Mouse (Mus musculus): Measurements from ENCODE around the gene Dok5.

Gene Dok5

DNA sequence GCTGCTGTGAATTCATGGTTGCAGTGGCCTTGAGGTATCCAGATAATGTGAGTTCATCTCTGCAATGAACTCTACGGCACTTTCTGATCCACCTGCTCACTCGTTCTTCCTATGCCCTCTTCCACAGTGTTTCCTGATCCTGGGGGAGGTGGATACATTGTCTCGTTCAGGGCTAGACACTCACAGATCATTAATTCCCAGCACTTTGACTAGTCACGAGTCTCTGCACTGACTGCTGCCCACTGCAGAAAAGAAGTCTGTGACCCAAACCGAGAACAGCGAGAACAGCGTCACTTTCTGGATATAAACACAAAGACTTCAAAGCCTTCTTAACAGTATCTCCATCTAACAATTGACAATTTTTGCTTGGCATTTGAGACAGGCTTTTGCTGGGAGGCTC, 125.9 kb downstream of the Dok5 start:
- DNase-seq (ENCODE audit: low read depth in 1 of 2, low spot score in 2 of 2) = no peak

GRCm38 (mm10) chr2:170858640-170859039, 127.0 kb downstream of the Dok5 start:
- DNase-seq (ENCODE audit: low read depth in 1 of 2, low spot score in 2 of 2) = no peak

DNA sequence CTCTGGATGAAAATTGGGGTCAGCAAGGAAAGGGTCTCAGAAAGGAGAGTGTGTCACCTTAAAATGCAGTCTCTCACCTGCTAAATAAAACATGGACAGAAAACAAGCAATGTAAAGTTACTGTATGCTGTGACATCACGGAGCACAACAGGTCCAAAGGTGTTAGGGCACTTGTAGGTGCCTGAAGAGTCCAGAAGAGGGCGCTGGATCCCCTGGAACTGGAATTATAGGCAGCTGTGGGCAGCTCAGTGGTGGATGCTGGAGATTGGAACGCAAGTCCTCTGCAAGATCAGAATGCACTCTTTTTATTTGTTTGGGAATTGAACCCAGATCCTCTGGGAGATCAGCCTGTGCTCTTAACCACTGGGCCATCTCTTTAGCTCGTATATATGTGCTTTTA, 129.0 kb downstream of the Dok5 start:
- DNase-seq (ENCODE audit: low read depth in 1 of 2, low spot score in 2 of 2) = no peak

- DNase-seq (ENCODE audit: low read depth in 1 of 2, low spot score in 2 of 2) = no peak
These were observed 131.2 kb downstream of the Dok5 start for GRCm38 (mm10) chr2:170862799-170863198.

- no peak for DNase-seq (ENCODE audit: low read depth in 1 of 2, low spot score in 2 of 2)
These were observed 131.6 kb downstream of the Dok5 start for GRCm38 (mm10) chr2:170863201-170863600.

DNA sequence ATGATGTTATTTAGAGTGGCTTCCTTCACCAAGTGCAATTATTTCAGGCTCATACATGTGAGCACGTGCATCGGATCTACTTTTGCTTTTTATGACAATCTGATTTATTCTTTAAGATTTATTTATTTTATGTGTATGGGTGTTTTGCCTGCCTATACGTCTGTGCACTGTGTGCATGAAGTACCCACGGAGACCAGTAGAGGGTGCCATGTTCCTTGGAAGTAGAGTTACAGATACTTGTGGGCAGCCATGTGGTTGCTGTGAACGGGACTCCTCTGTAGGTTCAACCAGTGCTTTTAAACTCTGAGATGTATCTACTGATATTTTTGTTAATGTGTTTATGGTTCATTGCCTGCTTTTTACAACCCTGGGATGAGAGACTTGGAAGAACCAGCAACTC, 132.4 kb downstream of the Dok5 start:
- DNase-seq (ENCODE audit: low read depth in 1 of 2, low spot score in 2 of 2) = no peak

DNA sequence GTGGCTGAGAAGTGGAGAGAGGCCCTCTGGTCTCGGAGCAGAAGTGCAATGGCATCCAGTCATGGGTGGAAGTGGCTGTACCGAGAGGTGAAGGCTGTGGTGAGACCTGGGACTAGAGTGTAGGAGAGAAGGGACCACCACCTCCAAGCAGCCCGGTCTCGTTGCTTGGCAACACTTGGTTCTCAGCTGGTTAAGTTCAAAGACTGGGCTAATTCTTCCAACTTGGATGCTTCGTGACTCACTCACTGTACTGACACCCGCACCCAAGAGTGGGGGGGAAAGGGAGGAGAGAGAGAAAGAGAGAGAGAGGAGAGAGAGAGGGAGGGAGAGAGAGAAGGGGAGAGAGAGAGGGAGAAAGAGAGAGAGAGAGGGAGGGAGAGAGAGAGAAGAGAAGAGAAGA, 133.2 kb downstream of the Dok5 start:
- DNase-seq (ENCODE audit: low read depth in 1 of 2, low spot score in 2 of 2) = no peak

GRCm38 (mm10) chr2:170870566-170870965, 139.0 kb downstream of the Dok5 start:
- DNase-seq (ENCODE audit: low read depth in 1 of 2, low spot score in 2 of 2) = no peak

- no peak for DNase-seq (ENCODE audit: low read depth in 1 of 2, low spot score in 2 of 2)
These were observed 139.9 kb downstream of the Dok5 start for GRCm38 (mm10) chr2:170871469-170871868.

DNA sequence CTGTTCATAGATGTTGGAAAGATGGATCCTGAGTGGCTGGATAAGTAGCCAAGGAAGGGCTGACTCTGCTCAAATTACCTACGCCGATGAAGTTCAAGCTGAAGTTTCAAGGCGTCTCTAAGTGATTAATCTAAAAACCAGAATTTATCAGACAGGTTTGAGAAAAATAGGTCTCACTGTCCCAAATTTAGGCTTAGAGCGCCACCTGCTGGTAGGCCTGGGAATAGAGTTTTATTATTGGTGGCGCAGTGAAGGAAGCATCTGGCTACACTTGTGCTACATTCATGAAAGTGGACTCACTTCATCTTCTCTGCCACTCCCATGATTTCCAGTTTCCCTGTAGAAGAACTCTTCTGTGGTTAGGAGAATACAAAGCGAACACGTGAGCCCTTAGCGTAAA, 141.8 kb downstream of the Dok5 start:
- DNase-seq (ENCODE audit: low read depth in 1 of 2, low spot score in 2 of 2) = no peak

GRCm38 (mm10) chr2:170877515-170877914, 145.9 kb downstream of the Dok5 start:
- peak in 1 of 2 experiments; percentile 2 for DNase-seq (ENCODE audit: low read depth in 1 of 2, low spot score in 2 of 2)

DNA sequence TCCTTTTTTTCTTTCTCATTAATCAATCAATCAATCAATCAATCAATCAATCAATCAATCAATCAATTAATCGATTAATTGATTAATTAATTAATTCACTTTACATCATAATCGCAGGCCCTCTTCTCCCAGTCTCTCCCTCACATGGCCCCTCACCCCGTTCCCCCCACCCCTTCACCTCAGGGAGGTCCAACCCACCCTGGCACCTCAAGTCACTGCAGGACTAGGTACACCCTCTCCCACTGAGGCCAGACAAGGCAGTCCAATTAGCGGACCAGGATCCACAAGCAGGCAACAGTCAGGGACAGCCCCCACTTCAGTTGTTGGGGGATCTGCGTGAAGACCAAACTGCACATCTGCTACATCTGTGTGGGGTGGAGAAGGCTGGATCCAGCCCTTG, 146.3 kb downstream of the Dok5 start:
- no peak for DNase-seq (ENCODE audit: low read depth in 1 of 2, low spot score in 2 of 2)

DNA sequence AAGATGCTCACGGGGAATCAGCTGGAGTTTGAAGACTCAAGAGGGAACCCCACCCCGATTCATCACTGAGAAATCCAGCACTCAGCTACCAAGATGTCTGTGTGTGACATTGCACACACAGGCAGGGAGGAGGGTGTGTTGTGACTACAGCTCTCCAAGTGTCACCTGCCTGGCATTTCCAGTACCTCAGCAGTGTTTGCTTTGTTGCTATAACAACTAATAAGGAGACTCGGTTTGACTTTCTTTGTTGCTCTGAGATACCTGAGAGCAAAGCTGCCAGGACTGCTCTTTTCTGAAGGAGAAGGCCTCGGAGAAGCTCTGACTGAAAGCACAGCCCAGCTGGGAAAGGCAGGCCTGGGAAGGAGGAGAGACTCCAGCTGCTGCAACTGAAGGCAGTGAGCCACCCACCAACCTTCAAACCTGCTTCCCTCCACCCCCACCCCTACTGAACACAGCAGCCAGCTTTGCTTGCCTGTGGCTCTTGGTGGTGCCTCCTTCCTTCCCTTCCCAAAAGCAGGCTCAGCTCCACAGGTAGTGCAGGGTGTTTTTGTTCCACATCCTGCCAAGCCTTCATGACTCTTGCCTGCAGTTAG, 152.7 kb downstream of the Dok5 start:
- no peak for DNase-seq (ENCODE audit: low read depth in 1 of 2, low spot score in 2 of 2)

DNA sequence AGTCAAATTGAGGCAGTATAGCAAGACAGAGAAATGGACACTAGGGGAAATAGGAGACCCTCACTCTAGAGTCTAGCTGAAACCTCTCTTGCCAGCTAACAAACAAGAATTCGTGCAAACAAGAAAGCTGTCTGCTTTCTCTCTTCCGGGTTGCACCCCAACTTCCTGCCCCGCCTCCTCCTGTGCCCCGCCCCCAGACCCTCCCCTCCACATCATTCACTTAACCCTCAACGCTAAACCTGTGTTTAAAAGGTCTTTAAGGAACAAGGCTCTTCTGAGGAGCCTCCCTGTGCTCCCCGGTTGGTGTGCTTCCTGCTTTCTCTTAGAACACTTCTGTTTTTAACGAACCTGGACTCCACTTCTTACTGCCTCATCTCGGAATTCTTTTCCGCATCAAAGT, 156.4 kb downstream of the Dok5 start:
- DNase-seq (ENCODE audit: low read depth in 1 of 2, low spot score in 2 of 2) = no peak

GRCm38 (mm10) chr2:170895096-170895495, 163.5 kb downstream of the Dok5 start:
- no peak for DNase-seq (ENCODE audit: low read depth in 1 of 2, low spot score in 2 of 2)

DNA sequence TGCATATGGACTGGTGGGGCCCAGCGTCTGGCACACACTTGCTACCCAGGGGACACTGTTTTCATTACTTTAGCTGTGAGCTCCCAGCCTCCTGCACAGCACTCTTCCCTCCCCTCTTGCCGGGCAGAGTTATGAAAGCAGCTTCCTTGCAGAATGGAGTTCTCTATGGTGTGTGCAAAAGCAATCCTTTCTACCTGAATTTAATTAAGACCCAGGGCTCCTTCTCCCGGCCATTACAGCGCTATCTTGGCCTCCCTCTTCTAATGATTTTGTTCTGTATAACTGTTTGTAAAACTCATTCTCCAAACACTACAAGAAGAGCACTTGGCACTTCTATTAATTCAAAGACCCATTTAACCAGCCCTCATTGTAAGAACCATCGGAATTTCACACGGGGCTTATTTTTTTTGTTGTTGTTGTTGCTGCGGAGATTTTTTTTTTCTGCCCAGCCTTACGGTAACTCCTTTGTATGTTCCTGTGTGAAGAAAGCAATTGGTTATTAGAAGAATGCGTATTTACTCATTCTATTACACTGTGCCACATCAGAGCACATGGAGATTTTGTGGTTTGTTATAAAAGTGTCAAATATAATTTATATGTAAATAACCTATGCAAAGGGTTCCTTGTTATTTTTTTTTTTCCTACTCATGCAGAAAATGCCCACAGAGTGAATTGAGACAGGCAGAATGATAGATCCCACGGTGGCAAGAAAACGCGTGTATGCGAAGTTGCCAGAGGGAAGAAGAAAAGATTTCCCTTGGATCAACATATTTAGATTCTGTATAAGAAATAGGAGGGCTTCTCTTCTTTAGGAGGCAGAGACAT, 170.8 kb downstream of the Dok5 start:
- no peak for DNase-seq (ENCODE audit: low read depth in 1 of 2, low spot score in 2 of 2)

GRCm38 (mm10) chr2:170903029-170903306, 171.4 kb downstream of the Dok5 start:
- DNase-seq (ENCODE audit: low read depth in 1 of 2, low spot score in 2 of 2) = no peak

DNA sequence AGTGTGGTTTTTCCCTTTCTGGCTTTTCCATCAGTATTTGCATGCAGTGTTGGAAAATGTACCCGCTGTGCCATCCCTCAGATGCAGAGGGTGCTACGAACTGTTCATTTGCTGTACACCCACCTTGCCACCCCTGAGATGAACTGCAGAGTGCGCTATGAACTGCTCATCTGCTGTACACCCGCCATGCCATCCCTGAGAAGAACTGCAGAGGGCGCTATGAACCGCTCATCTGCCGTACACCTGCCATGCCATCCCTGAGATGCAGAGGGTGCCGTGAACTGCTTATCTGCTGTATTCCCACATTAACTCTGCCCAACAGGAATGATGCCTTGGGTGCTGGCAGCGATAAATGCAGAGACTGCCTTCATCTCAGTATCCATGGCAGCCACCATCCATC, 171.8 kb downstream of the Dok5 start:
- no peak for DNase-seq (ENCODE audit: low read depth in 1 of 2, low spot score in 2 of 2)

GRCm38 (mm10) chr2:170912589-170913223, 181.1 kb downstream of the Dok5 start:
- DNase-seq (ENCODE audit: low read depth in 1 of 2, low spot score in 2 of 2) = no peak

DNA sequence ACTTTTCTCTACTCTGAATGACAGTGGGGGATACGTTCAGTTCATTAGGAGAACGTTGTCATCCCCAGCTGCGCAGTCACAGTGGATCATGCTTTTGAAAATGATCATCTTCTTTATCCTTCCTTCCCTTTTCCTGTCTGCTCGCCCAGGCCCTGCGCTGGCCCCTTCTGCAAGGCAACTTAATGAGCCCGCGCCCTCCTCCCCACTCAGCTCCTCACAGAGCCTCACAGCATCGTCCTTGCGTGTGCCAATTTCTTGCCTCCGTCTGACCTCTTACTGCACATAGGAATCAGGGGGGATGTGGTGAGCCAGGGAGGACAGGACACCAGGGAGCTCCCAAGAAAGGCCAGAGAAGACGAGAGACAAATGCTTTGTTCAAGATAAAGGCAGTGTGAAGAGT, 182.3 kb downstream of the Dok5 start:
- no peak for DNase-seq (ENCODE audit: low read depth in 1 of 2, low spot score in 2 of 2)

GRCm38 (mm10) chr2:170915646-170916045, 184.0 kb downstream of the Dok5 start:
- DNase-seq (ENCODE audit: low read depth in 1 of 2, low spot score in 2 of 2) = no peak

DNA sequence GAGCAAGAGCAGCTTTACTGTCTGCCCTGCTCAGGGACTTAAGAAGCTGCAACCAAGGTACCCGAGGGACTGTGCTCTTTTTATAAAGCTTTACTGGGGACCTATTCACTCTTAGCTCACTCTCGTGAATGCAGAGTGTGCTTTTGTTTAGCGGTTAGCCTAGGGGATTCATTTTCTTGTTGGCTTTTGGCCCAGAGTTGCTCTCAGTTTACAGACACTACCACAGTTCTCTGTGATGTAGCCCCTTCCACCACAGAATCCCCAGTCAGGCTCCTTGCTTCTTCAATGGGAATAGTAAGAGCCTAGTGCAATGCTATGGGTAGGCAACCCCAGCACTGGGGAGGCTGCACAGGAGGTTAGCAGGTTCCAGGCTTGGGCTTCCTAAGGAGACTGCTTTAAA, 190.7 kb downstream of the Dok5 start:
- DNase-seq (ENCODE audit: low read depth in 1 of 2, low spot score in 2 of 2) = no peak

DNA sequence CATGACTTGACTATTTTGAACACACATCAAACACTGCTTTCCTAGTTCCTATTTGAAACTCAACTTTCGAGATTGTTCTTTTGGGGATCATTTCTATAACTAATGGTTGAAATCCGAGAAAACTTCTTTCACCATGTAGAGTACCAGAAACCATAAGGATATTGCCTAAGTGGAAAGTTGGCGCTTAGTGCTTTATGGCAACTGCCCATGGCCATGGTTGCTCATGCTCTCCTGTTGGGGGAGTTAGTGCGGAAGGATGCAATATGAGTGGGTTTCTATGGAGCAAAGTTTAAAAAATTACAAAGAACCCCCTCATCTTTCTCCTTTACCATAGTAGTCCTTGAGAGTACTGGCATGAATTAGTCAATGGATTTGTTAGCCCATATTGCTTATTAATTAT, 192.5 kb downstream of the Dok5 start:
- DNase-seq (ENCODE audit: low read depth in 1 of 2, low spot score in 2 of 2) = no peak

Measured in monocyte, adult 2 months (primary cell).